ENCODE assay signal across 29 mouse cellular contexts in the genomic region with DNA sequence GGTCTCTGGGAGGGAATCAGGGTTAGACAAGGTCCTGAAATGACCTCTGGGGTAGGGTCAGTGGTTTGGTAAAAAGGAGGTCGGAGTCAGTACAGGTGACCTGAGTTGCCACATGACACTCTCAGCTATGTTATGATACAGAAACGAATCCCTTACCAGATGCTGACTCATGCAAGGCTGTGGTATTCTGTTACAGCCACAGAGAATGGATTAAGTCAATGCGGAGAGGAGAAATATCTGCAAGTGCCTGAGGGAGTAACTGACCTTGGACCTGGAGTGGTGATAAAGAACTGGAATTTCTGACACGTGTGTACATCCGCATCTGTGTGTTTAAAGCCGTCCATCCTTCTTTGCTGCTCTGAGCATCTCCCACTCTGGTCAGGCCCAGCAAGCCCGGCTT. TPM values are rescaled to one million over a fixed set of nuclear protein-coding genes. Genes with fewer than 3 reads are reported as not detected.
DNase-seq lines count a peak whose midpoint lies in the region; ATAC-seq and TF ChIP-seq lines count a peak whose summit lies in the region.
"Had no signal": no experiment of that assay in that cellular context is flagged by ENCODE, and none has a peak within 500 bp of the region (broad histone marks: within the 10 kb centered on the region; RNA-seq: fewer than 3 reads in every experiment).

No protein-coding gene starts in this region.

- no peak overlapping the region for H3K27ac ChIP-seq in limb, embryonic 11.5 days (replicated peaks; ENCODE audit: low read depth, low read length)
- H3K27ac ChIP-seq in limb, embryonic 10.5 days, result no peak overlapping the region
- no peak overlapping the region for H3K27ac ChIP-seq in heart, adult 2 months
- H3K27ac ChIP-seq: forebrain, embryonic 10.5 days; hindbrain, embryonic 15.5 days; intestine, embryonic 15.5 days; kidney, embryonic 15.5 days; liver, embryonic 14.5 days; lung, embryonic 15.5 days; midbrain, embryonic 10.5 days had no signal

- no peak for TF ChIP-seq POLR2A in heart, adult 2 months (IDR thresholded peaks at IDR 0.05; ENCODE audit: insufficient read depth, low read depth, low read length)

- no peak overlapping the region for H3K9ac ChIP-seq in limb, embryonic 11.5 days (ENCODE audit: low read length)
- H3K9ac ChIP-seq in heart, adult 2 months (ENCODE audit: low read depth, low read length), result no peak overlapping the region
- H3K9ac ChIP-seq: hindbrain, embryonic 15.5 days; intestine, embryonic 15.5 days; kidney, embryonic 15.5 days; liver, embryonic 14.5 days; lung, embryonic 15.5 days had no signal

- 0 out of 2 replicates have a peak, but pooled peaks cover 4% of the 10 kb centered on the region for H3K4me1 ChIP-seq in limb, embryonic 11.5 days (ENCODE audit: control insufficient read depth, insufficient read depth, low read length)
- H3K4me1 ChIP-seq in limb, embryonic 10.5 days, result peaks cover 17% of the 10 kb centered on the region
- no peaks in the 10 kb centered on the region for H3K4me1 ChIP-seq in heart, adult 2 months (ENCODE audit: control insufficient read depth, insufficient read depth, low read length)
- H3K4me1 ChIP-seq: intestine, embryonic 15.5 days had no signal

- TF ChIP-seq CTCF in heart, adult 2 months (IDR thresholded peaks at IDR 0.05), result no peak

- no peak overlapping the region for H3K4me2 ChIP-seq in limb, embryonic 11.5 days (ENCODE audit: low read depth, severe bottlenecking)
- H3K4me2 ChIP-seq: hindbrain, embryonic 15.5 days; intestine, embryonic 15.5 days; kidney, embryonic 15.5 days; lung, embryonic 15.5 days had no signal

- peak; percentile 11 for DNase-seq in embryo, embryonic 11 days
- no peak for DNase-seq in embryo, embryonic 9.5 days (ENCODE audit: extremely low spot score)
- peak; percentile 18 for DNase-seq in limb, embryonic 11.5 days (ENCODE audit: low spot score)
- no peak for DNase-seq in limb, embryonic 10.5 days (ENCODE audit: low spot score)
- DNase-seq in NIH3T3 (ENCODE audit: low read depth), result peak; percentile 80
- DNase-seq in yolk sac, embryonic 10.5 days (ENCODE audit: low spot score), result peak; percentile 55
- no peak for DNase-seq in gastrocnemius, postnatal 4 days (ENCODE audit: low spot score in 2 of 2)
- no peak for DNase-seq in heart, adult 2 months
- DNase-seq: cerebellum, adult 8-10 months; gastrocnemius, postnatal 14 days; heart, postnatal 36 days; lung, postnatal 4 days; right cerebral cortex, postnatal 14 days; spleen, adult 18-20 months; thymus, postnatal 36 days had no signal

- no peak for TF ChIP-seq EP300 in heart, adult 2 months (IDR thresholded peaks at IDR 0.05; ENCODE audit: insufficient read depth, low read depth, low read length)

- ATAC-seq in limb, embryonic 11.5 days (ENCODE audit: insufficient number of reproducible peaks, low FRiP score, low TSS enrichment, low read depth), result no peak
- ATAC-seq: intestine, embryonic 15.5 days had no signal

- intact Hi-C loops in heart, adult 2 months (cut with DNase I), result no loop called here

- H3K9me3 ChIP-seq in limb, embryonic 11.5 days (ENCODE audit: control insufficient read depth, low read length), result no peaks in the 10 kb centered on the region
- no peaks in the 10 kb centered on the region for H3K9me3 ChIP-seq in limb, embryonic 10.5 days (replicated peaks)
- H3K9me3 ChIP-seq: forebrain, embryonic 10.5 days; hindbrain, embryonic 15.5 days; intestine, embryonic 15.5 days; kidney, embryonic 15.5 days; lung, embryonic 15.5 days; midbrain, embryonic 10.5 days had no signal

- H3K36me3 ChIP-seq in limb, embryonic 11.5 days (ENCODE audit: control insufficient read depth, insufficient read depth, low read length), result no peaks in the 10 kb centered on the region
- no peaks in the 10 kb centered on the region for H3K36me3 ChIP-seq in limb, embryonic 10.5 days
- H3K36me3 ChIP-seq in heart, adult 2 months (ENCODE audit: control insufficient read depth, insufficient read depth, low read length), result no peaks in the 10 kb centered on the region
- H3K36me3 ChIP-seq: forebrain, embryonic 10.5 days; hindbrain, embryonic 15.5 days; intestine, embryonic 15.5 days; kidney, embryonic 15.5 days; lung, embryonic 15.5 days; midbrain, embryonic 10.5 days had no signal

- H3K27me3 ChIP-seq in limb, embryonic 11.5 days (ENCODE audit: control insufficient read depth, insufficient read depth, low read length), result no peaks in the 10 kb centered on the region
- no peaks in the 10 kb centered on the region for H3K27me3 ChIP-seq in limb, embryonic 10.5 days (ENCODE audit: low read depth, poor library complexity, severe bottlenecking)
- no peaks in the 10 kb centered on the region for H3K27me3 ChIP-seq in heart, adult 2 months (ENCODE audit: control insufficient read depth, insufficient read depth, low read length)
- H3K27me3 ChIP-seq: hindbrain, embryonic 15.5 days; intestine, embryonic 15.5 days had no signal

- no peaks in the 10 kb centered on the region for H3K79me2 ChIP-seq in heart, adult 2 months (replicated peaks; ENCODE audit: control insufficient read depth, insufficient read depth, low read length)

- H3K4me3 ChIP-seq in limb, embryonic 11.5 days (ENCODE audit: low read depth, low read length), result no peak overlapping the region
- H3K4me3 ChIP-seq in limb, embryonic 10.5 days, result no peak overlapping the region
- no peak overlapping the region for H3K4me3 ChIP-seq in heart, adult 2 months
- H3K4me3 ChIP-seq: forebrain, embryonic 10.5 days; hindbrain, embryonic 15.5 days; intestine, embryonic 15.5 days; kidney, embryonic 15.5 days; lung, embryonic 15.5 days; midbrain, embryonic 10.5 days had no signal

- 71% methylated on average over 7 of the region's 7 CpGs for WGBS in limb, embryonic 11.5 days
- WGBS in limb, embryonic 10.5 days, result 66% methylated on average over 7 of the region's 7 CpGs
- 68% methylated on average over 7 of the region's 7 CpGs for WGBS in heart, adult 2 months

RNA-seq across cellular contexts. Expression of a gene that starts 52.7 kb away (rescaled TPM):
- not detected in 2 replicates for polyA plus RNA-seq in limb, embryonic 11.5 days (2014; fragmentation: Nextera tagmentation; extraction: Ambion mirVana)
- not detected in 2 replicates for polyA plus RNA-seq in limb, embryonic 10.5 days (2016; fragmentation: Nextera tagmentation; extraction: Ambion mirVana)
- under 1 TPM; 0.07 to 0.08 TPM for total RNA-seq in gastrocnemius, postnatal 4 days (2021)
- total RNA-seq in heart, adult 2 months (2021), result not detected
- not detected in 2 replicates for polyA plus RNA-seq in heart, adult 2 months (2012; rRNA removed)
- total RNA-seq: adrenal gland, adult 18-20 months; common myeloid progenitor, adult 5-6 weeks; gastrocnemius, postnatal 14 days; heart, postnatal 36 days; monocyte, adult 5-6 weeks had no signal
- polyA plus RNA-seq: forebrain, embryonic 10.5 days; heart, embryonic 14.5 days; hindbrain, embryonic 15.5 days; intestine, embryonic 15.5 days; kidney, embryonic 15.5 days; large intestine, adult 2 months; lung, embryonic 15.5 days; midbrain, embryonic 10.5 days; neural tube, embryonic 14.5 days; stomach, embryonic 14.5 days had no signal

Comparison
In these comparisons a context has a peak if more than half of its experiments do, and no peak if none do; other contexts are left out.
1. DNase-seq: peak in embryo, embryonic 11 days (single experiment), limb, embryonic 11.5 days (single experiment), NIH3T3 (single experiment) and yolk sac, embryonic 10.5 days (single experiment); none in embryo, embryonic 9.5 days (single experiment), limb, embryonic 10.5 days (single experiment), gastrocnemius, postnatal 4 days (0 of 2) and heart, adult 2 months (0 of 2).